Mouse (Mus musculus) cerebellum, postnatal 14 days (tissue): ENCODE results near the gene Sebox.
A peak's percentile ranks its signal among the peaks of the same experiment; 100 is the strongest.

ENCODE experiments used
- DNase-seq, 2 experiments: peaks; one replicate each; pipeline ENCODE4 v3.0.0; 2021; ENCODE audit warnings: mixed read lengths in 2 of 2

Gene Sebox

DNA sequence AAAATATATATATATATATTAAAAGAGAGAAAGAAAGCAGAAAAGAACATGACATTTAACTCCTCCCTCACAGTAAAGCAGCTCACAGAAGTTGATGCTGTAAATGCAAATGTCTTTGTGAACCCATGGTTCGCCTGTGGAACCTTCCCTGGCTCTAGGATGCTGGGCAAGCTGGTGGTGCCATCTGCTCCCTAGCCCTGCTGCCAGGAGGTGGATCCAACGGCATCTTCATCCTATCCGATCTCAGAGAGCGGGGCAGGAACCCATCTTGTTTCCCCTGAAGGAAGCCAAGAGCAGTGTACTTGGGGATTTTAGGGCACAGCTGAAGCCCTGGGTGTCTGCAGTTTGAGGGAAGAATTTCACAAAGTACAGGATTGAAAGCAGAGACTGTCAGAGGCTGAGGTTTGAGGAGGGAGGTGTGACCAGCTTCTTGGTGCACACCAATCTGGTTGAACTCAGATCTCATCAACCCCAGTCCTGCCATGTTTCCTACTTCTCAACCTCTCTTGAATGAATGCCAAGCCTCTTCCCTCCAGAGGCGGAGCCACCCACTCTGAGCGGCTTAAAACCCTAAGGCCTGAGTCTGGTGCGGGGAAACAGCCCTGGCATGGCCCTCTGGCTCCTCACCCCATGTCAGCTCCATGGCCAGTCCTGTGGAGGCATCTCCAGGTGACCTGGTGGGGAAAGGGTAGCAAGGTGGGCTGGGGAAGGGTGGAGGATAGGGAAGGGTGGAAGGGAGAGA is at the start of gene Sebox:
Gene Sebox (plus strand): TSS at position 539 of the 742 bp plus-strand sequence.
- DNase-seq: peak; percentile 90 to 93

- peak; percentile 75 to 87 for DNase-seq
Measured at GRCm38 (mm10) chr11:78453675-78454074, 49.6 kb upstream of the Sebox start.

GRCm38 (mm10) chr11:78454276-78454675 is 49.0 kb upstream of the Sebox start:
- no peak for DNase-seq

- peak; percentile 27 to 44 for DNase-seq
Measured at GRCm38 (mm10) chr11:78455308-78455707, 47.9 kb upstream of the Sebox start.

- DNase-seq: no peak
Measured at GRCm38 (mm10) chr11:78458740-78459139, 44.5 kb upstream of the Sebox start.

DNA sequence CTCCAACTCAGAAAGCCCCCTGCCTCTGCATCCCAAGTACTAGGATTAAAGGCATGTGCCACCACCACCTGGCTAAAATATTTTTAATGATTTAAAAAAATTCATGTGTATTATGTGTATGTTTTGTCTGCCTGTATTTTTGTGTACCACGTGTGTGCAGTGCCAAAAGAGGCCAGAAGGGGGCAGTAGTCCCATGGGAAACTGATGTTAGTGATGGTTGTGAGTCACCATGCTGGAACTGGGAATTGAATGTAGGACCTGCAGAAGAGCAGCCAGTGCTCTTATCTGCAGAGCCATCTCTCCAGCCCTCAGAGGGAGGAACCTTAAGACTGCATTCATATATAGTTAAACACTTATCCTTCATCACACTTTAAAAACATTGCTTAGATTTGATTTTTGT is 41.4 kb upstream of the Sebox start:
- DNase-seq: peak in 1 of 2 experiments; percentile 27

GRCm38 (mm10) chr11:78462669-78463068 is 40.6 kb upstream of the Sebox start:
- no peak for DNase-seq

DNA sequence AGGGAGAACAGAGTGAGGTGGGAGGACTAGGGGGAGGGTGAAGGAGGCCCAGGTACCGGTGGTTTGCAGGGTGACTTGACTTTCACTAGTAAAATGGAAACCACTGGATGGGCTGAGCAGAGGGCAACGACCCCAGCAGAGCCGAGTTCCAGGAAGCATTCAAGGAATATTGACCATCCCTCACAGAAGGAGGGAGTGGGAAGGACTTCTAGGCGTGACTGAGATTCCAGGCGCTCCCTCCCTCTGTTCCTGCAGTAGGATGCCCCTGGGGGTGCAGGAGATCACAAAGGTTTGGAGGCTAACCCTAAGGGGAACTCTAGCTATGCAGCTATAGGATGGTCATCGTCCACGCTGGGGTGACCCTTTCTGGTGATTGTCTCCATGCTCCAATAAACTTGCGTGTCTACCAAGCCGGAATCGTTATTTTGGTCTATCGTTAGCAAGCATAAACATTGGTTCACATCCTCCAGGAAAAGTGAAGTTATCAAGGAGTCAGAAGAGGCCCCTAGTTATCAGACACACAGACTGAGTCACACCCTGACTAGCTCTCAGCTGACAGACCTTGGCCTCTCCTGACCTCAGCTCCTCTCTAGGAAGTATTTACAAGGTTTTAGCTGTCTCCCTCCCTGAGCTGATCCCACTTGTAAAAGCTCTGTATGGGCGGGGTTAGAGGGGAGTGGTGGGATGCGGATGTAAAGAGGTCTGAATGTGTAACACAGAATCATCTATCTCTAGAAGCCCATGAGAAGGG is 39.8 kb upstream of the Sebox start:
- DNase-seq: no peak

DNA sequence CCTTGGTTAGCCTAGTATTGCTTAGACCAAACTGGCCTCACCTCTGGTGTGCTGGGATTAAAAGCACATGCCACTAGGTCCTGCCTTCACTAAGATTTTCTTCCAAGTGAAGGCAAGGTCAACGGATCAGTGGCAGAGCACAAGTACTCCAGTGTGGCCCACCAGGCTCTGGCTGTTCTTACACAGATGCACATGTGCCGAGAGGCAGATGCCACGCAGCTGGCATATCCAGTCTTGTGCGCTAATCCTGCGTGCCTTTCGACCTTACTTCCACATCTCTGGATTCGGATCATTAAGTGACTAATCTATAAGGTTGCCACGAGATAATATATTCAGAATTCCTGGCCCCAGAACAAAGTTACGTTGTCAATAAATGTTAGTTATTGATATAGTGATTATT is 38.1 kb upstream of the Sebox start:
- no peak for DNase-seq

DNA sequence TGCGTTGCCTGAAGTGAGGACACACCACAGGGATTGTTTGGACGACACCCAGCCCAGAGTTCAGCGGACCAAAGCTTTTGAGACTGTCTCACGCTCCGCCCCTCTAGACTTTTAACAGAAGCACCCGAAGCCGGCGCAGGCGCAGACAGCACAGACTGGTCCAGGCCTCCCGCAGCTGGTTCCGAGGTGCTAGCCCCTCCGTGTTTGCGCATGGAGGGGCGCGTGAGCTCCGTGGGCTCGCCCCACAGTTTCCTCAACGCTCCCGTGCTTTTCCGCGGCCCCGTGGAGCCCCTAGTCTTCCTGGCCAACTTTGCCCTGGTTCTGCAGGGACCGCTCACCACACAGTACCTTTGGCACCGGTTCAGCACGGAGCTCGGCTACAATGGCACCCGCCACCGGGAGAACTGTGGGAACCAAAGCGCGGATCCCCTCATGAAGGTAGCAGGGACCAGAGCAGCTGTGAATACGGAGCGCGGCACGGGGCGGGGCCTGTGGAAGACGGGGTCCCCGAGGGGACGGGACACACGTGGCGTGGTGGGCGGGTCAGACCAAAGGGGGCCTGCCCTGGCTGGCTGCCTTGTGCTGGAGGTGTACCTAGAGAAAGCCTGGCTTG is 37.6 kb upstream of the Sebox start, which contains the start of gene Slc46a1:
Gene Slc46a1 (plus strand): TSS at position 130 of the 613 bp plus-strand sequence.
- peak; percentile 71 to 81 for DNase-seq

- DNase-seq: peak; percentile 40 to 53
Measured at GRCm38 (mm10) chr11:78466242-78466912, 36.9 kb upstream of the Sebox start.

GRCm38 (mm10) chr11:78467515-78467914 is 35.7 kb upstream of the Sebox start:
- DNase-seq: no peak

- DNase-seq: no peak
Measured at GRCm38 (mm10) chr11:78467932-78468331, 35.3 kb upstream of the Sebox start.

DNA sequence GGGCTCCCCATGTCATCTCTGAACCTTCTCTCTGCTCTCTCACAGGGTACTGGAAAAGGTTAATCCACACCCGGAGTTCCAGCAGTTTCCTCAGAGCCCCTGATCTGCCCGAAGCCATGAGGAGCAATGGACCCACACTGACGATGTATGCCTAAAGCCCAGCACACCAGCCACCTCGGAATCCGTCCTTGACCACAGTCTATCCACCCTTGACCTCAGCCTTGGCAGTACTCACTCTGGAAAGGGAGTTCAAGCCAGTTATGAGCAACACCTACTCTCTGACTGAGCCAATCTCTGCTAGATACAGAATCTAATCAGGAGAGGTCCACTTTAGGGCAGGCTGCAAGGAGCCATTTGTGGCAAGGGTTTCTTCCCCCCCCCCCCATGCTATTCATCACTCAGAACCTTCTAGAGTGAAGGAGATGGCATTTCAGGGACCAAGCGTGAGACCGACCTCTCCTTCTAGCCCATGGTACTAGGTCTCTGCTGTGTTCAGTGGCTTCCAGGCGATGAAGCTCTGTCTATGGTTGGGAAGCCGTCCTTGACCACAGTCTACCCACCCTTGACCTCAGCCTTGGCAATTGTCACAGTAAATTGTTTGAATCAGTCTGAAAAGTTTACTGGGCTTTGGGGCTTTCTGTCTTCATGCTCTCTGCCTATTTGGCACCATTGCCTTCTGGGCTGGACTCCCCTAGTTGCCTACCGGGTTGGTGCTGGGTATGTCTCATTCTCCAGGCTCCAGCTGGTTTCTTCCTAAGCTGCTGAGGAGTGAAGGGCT is 31.7 kb upstream of the Sebox start:
- DNase-seq: no peak

GRCm38 (mm10) chr11:78475289-78475688 is 28.0 kb upstream of the Sebox start:
- no peak for DNase-seq

- no peak for DNase-seq
Measured at GRCm38 (mm10) chr11:78483639-78484038, 19.6 kb upstream of the Sebox start.

- peak; percentile 93 to 94 for DNase-seq
Measured at GRCm38 (mm10) chr11:78488168-78488567, 15.1 kb upstream of the Sebox start.

DNA sequence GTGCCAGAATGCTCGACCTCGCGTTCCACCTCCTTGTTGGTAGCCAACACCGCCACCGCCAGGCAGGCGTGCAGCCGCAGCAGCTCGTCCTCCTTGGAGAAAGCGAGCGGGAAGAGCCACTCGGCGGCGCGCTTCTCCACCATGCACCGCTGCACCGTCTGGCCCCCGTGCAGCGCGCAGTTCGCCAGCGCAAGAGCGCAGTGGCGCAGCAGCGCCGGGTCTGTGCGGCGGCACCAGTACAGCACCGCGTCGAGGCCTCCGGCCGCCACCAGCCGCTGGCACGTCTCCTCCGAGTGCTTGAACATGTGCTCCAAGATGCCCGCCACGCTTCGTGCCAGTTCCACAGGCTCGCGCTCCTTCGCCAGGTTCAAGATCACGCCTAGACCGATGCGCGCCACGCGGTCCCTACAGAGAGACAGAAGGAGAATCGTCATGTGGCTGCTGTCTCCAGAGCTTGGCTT is 12.4 kb upstream of the Sebox start:
- peak; percentile 74 to 80 for DNase-seq

GRCm38 (mm10) chr11:78495904-78496303 is 7.3 kb upstream of the Sebox start:
- DNase-seq: peak in 1 of 2 experiments; percentile 40

GRCm38 (mm10) chr11:78497071-78497541 is 6.1 kb upstream of the Sebox start:
- DNase-seq: peak in 1 of 2 experiments; percentile 79
